Mouse (Mus musculus) lung, embryonic 15.5 days (tissue): ENCODE data around the gene Kif23. TPM values are rescaled to one million over a fixed set of nuclear protein-coding genes. Genes with fewer than 3 reads are reported as not detected.

Source experiments
- ATAC-seq: fragments of 200-750 bp; cut with Nextera tagmentation; 2 replicates; pipeline ENCODE4 v1.8.0; 2017; ENCODE audit warnings: moderate number of reproducible peaks, borderline replicate concordance; ENCODE audit not compliant: low FRiP score, low TSS enrichment; ENCODE audit errors: extremely low read depth
- H3K27ac ChIP-seq: fragments of 300-500 bp; sonication (generic); 2 replicates; pipeline ENCODE4 v1.5.1; 2015; ENCODE audit warnings: moderate library complexity, mild to moderate bottlenecking, inconsistent platforms
- H3K27me3 ChIP-seq: fragments of 300-500 bp; sonication (generic); 2 replicates; pipeline ENCODE4 v1.6.1; 2015; ENCODE audit warnings: inconsistent platforms
- H3K36me3 ChIP-seq: fragments of 300-500 bp; sonication (generic); 2 replicates; pipeline ENCODE4 v1.6.1; 2015; ENCODE audit warnings: inconsistent platforms
- H3K4me1 ChIP-seq: fragments of 300-500 bp; sonication (generic); 2 replicates; pipeline ENCODE4 v1.6.1; 2015; ENCODE audit warnings: inconsistent platforms
- H3K4me2 ChIP-seq: fragments of 300-500 bp; sonication (generic); 2 replicates; pipeline ENCODE4 v1.6.1; 2015; ENCODE audit warnings: inconsistent platforms, mild to moderate bottlenecking, moderate library complexity
- H3K4me3 ChIP-seq: fragments of 300-500 bp; sonication (generic); 2 replicates; pipeline ENCODE4 v1.5.1; 2015; ENCODE audit warnings: mild to moderate bottlenecking, inconsistent platforms
- H3K9ac ChIP-seq: fragments of 300-500 bp; sonication (generic); 2 replicates; pipeline ENCODE4 v1.6.1; 2015; ENCODE audit warnings: inconsistent platforms
- H3K9me3 ChIP-seq: fragments of 300-500 bp; sonication (generic); 2 replicates; pipeline ENCODE4 v1.6.1; 2016; ENCODE audit warnings: inconsistent platforms
- WGBS: fragments of 180-500 bp; shearing (Covaris S2); methylation state at CpG from one replicate; pipeline ENCODE4 v1.1.7; 2015; 5-methylcytosine and 5-hydroxymethylcytosine counted together
- polyA plus RNA-seq: library from polyadenylated mRNA; unstranded; fragments of >200 nt; fragmentation: Nextera tagmentation; extraction: Ambion mirVana; gene quantifications from 2 replicates; pipeline ENCODE4 v1.2.1, GENCODE M21; 2015

Gene Kif23
- polyA plus RNA-seq, 1 experiment from 2014 or later, result 158 TPM

DNA sequence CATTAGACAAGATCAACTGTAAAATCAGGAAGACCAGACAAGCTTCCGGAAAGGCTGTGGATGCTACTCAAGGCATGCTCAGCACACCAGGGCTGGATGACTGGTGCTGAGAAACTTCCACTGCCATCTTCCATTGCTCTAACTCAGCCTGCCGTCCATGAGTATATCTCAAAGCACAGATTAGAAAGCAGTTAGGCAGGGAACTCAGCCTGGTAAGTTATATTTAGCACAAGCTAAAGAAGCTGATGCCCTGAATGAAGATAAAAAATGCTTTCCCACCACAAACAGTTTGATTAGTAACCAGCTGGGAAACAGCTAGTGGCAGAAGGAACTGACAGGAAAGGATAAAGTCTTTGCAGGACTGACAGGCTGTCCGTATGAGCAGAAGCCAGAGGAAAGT, 5.5 kb downstream of the Kif23 start:
- H3K9ac ChIP-seq, result no peak overlapping the region
- ATAC-seq, result no peak
- no peak overlapping the region for H3K4me3 ChIP-seq
- peaks cover 14% of the 10 kb centered on the region; the same call in 1 of the 2 replicates for H3K4me1 ChIP-seq
- WGBS, result 75% methylated on average over 3 of the region's 3 CpGs
- no peaks in the 10 kb centered on the region for H3K9me3 ChIP-seq
- peaks cover 74% of the 10 kb centered on the region for H3K36me3 ChIP-seq
- no peak overlapping the region for H3K27ac ChIP-seq
- no peaks in the 10 kb centered on the region for H3K27me3 ChIP-seq
- no peak overlapping the region for H3K4me2 ChIP-seq

DNA sequence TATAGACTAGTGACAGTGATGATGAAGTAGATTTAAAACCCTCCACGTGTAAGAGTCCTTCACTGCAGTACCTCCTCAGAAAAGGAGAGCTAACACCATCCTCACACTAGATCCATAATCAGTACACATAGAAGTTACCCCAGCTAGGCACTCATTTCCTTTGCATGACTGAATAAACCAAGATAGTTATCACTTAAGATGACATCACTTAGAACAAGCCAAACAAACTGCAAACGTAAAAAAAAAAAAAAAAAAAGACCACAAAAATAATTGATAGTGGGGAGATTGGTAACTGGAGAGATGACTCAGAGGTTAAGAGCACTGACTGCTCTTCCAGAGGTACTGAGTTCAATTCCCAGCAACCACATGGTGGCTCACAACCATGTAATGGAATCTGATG, 13.2 kb downstream of the Kif23 start:
- Histone ChIP-seq H3K27me3 (no peaks in the 10 kb centered on the region), H3K4me3 (no peak overlapping the region), H3K27ac (no peak overlapping the region), H3K9me3 (no peaks in the 10 kb centered on the region), H3K9ac (no peak overlapping the region), H3K36me3 (peaks cover 96% of the 10 kb centered on the region), H3K4me2 (no peak overlapping the region), H3K4me1 (no peaks in the 10 kb centered on the region)
- no peak for ATAC-seq
- 45% methylated on average over 2 of the region's 2 CpGs for WGBS

DNA sequence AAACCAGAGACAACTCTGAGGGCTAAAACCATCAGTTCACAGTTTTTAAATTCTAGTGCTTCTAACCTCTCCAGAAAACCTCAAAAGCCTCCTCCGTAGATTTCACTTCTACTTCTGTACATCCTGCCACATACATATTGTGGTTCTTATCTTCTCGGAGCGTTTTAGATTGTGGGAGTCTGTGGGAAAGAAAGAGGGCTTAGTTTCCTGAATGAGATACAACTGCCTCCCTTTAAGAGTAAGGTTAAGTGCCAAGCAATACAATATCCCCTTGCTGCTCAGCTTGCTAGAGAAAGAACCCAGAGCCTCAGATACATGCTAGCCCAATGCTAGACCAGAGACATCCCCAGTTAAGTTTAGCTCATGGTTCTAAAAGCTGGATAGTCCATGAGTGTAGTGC, 14.6 kb downstream of the Kif23 start:
- Histone ChIP-seq H3K36me3 (peaks cover 97% of the 10 kb centered on the region), H3K9ac (no peak overlapping the region), H3K27me3 (no peaks in the 10 kb centered on the region), H3K4me3 (no peak overlapping the region), H3K4me2 (no peak overlapping the region), H3K27ac (no peak overlapping the region), H3K9me3 (no peaks in the 10 kb centered on the region), H3K4me1 (no peaks in the 10 kb centered on the region)
- no peak for ATAC-seq
- 85% methylated on average over 3 of the region's 3 CpGs for WGBS

DNA sequence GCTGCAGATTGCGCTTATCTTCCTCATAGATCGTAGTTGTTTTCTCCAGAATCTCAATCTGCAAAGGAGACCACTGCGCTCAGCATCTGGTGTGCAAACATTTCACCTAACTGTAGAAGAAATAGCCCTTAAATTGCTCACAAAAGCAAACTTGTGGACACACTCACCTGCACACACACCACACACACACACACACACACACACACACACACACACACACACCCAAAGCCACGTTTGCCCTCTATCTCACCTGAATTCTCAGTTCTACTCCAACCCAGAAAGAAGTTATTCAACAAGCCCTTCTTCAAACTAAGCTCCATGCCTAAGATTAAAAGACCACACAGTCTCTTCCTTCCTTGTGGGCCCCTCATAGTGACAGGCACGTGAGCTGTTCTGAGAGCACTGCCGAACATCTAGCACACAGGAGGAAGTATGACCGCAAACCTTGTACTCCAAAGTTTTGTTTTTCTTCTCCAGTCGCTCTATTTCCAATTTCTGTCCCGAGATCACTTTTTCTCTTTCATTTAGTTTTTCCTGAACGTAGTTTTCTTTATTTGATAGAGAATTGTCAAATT, 21.4 kb downstream of the Kif23 start:
- H3K4me1 ChIP-seq, result no peaks in the 10 kb centered on the region
- no peak overlapping the region for H3K4me3 ChIP-seq
- H3K4me2 ChIP-seq, result no peak overlapping the region
- H3K36me3 ChIP-seq, result peaks cover 92% of the 10 kb centered on the region
- no peak for ATAC-seq
- WGBS, result 85% methylated on average over 10 of the region's 10 CpGs
- no peak overlapping the region for H3K27ac ChIP-seq
- no peaks in the 10 kb centered on the region for H3K27me3 ChIP-seq
- no peaks in the 10 kb centered on the region for H3K9me3 ChIP-seq
- no peak overlapping the region for H3K9ac ChIP-seq

DNA sequence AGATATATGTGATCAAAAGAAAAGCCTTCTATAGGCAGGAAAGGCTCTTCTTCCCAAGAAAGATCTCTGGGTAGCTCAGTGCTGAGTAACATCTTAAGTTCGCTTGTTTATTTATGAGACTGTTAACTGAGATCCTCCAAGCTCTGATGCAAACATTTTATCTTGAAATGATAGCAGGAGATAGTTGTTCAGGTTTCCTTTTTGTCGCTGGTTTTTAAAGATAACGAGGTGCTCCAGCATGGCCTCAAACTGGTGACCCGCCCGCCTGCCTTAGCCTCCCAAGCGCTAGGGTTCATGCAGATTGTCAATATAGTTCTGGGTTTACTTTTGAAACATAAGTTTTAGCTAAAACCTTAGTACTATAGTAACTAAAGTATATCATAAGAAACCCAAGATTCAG, 26.2 kb downstream of the Kif23 start:
- H3K4me3 ChIP-seq, result no peak overlapping the region
- 83% methylated on average over 6 of the region's 6 CpGs for WGBS
- no peaks in the 10 kb centered on the region for H3K27me3 ChIP-seq
- no peak overlapping the region for H3K27ac ChIP-seq
- H3K9me3 ChIP-seq, result no peaks in the 10 kb centered on the region
- no peak for ATAC-seq
- no peak overlapping the region for H3K9ac ChIP-seq
- no peaks in the 10 kb centered on the region for H3K4me1 ChIP-seq
- H3K36me3 ChIP-seq, result peaks cover 81% of the 10 kb centered on the region
- H3K4me2 ChIP-seq, result no peak overlapping the region

DNA sequence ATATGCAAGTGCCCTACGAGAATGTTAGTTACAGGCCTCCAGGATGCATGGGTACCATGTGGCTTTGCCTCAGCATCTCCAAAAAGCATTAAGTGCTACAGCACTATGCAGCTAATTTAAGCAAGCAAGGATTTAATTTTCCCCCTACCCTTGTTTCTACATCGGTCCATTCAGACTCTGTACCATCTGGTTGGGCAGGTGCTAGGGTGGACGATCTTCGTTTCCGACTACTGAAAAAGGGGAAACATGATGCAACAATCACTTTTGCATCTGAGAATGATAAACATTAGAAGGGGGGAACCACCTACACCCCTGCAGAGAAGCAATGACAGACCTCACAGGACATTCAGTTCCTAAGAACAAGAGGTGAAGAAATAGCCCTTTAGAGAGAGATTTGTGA, 27.1 kb downstream of the Kif23 start:
- Histone ChIP-seq H3K27me3 (no peaks in the 10 kb centered on the region), H3K36me3 (peaks cover 72% of the 10 kb centered on the region), H3K4me3 (no peak overlapping the region), H3K4me1 (peaks cover 4% of the 10 kb centered on the region; the same call in 1 of the 2 replicates), H3K4me2 (no peak overlapping the region), H3K9ac (no peak overlapping the region), H3K9me3 (no peaks in the 10 kb centered on the region), H3K27ac (no peak overlapping the region)
- WGBS, result 93% methylated on average over 5 of the region's 5 CpGs
- ATAC-seq, result no peak

DNA sequence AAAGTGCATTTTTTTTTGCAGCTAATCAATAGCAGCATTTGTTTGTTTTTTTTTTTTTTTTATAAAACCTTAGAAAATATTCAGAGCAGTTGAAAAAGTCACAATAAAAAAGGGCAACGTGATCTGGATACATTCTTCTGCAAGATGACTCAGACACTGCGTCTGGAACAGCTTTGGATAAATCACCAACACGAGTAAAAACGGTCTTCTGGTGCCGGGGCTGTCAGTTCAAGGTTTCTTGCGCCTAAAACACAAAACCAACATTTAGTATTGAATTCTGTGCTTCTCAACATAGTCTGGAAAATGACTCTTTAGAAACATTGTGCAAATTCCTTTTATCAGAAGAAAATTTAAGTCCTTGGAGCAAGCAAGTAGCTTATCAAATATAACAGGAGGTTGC, 29.1 kb downstream of the Kif23 start:
- no peak overlapping the region for H3K4me2 ChIP-seq
- no peaks in the 10 kb centered on the region for H3K9me3 ChIP-seq
- no peak for ATAC-seq
- no peak overlapping the region for H3K9ac ChIP-seq
- H3K4me3 ChIP-seq, result no peak overlapping the region
- 85% methylated on average over 6 of the region's 6 CpGs for WGBS
- no peaks in the 10 kb centered on the region for H3K27me3 ChIP-seq
- H3K4me1 ChIP-seq, result peaks cover 14% of the 10 kb centered on the region
- peaks cover 63% of the 10 kb centered on the region for H3K36me3 ChIP-seq
- no peak overlapping the region for H3K27ac ChIP-seq

DNA sequence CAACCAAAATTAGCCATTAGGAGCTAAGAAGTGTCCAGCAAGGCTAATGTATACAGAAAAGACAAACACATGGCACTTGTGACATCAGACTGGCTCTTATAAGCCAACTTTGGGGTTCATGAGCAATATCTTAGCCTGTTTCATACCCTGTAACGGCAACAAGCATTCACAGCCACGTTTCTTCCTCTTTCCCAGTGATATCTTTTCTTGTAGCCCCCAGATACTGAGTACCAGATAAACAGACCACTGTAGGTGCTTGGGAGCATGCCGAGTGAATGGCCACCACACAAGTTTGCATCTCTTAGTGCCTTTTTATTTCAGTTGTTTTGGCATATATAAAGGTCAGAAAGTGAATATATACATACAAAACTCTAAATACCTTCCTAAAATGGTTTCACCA, 29.6 kb downstream of the Kif23 start:
- no peaks in the 10 kb centered on the region for H3K9me3 ChIP-seq
- 85% methylated on average over 3 of the region's 3 CpGs for WGBS
- H3K4me2 ChIP-seq, result no peak overlapping the region
- no peak for ATAC-seq
- no peak overlapping the region for H3K27ac ChIP-seq
- H3K9ac ChIP-seq, result no peak overlapping the region
- H3K27me3 ChIP-seq, result no peaks in the 10 kb centered on the region
- no peak overlapping the region for H3K4me3 ChIP-seq
- peaks cover 18% of the 10 kb centered on the region for H3K4me1 ChIP-seq
- peaks cover 63% of the 10 kb centered on the region for H3K36me3 ChIP-seq

DNA sequence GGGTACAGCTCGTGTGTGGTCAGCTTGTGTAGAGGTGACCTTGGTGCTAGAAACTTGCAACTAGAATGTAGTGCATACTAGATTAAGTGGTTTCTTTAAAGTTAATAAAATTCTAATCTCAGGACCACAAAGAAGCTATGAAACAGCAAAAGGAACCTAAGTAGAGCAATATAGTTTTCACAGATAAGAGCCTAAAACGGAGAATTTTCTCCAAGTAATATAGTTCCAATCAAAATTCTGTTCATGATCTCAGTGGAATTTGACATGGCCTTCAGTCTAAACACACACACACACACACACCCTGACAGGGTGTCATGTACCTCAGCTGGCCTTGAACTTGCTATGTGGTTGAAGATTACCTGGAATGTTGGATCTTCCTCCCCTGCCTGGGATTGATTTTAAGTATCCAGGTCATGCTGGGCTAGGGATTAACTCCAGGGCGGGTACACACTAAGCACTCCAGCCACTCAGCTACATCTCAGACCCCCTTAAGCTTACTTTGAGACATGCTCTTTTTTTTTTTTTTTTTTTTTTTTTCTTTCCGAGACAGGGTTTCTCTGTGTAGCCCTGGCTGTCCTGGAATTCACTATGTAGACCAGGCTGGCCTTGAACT, 31.1 kb downstream of the Kif23 start:
- Histone ChIP-seq H3K4me1 (peaks cover 18% of the 10 kb centered on the region), H3K9ac (peak overlapping the region; percentile 65; the same call in 1 of the 2 replicates), H3K4me3 (peak overlapping the region; percentile 85), H3K4me2 (peak overlapping the region; percentile 82), H3K36me3 (peaks cover 59% of the 10 kb centered on the region), H3K9me3 (no peaks in the 10 kb centered on the region), H3K27ac (peak overlapping the region; percentile 98), H3K27me3 (no peaks in the 10 kb centered on the region)
- ATAC-seq, result no peak
- WGBS, result 31% methylated on average over 4 of the region's 4 CpGs

DNA sequence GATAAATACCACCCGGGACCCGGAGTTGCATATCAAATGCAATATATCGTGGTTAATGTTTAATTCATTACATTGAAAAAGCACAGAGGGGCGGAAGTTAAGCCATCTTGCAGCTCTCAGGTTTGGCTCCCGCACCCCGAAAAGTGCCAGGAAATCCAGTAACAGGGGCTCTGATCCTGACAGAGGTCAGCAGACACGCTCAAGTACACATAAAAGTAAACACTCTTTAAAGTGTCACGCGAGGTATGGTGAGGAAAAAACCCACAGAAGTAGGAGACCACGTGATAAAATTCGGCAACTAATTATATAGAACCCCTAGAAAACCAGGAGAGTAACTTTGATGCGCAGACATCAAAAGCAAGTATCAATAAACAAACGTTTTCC, 31.7 kb downstream of the Kif23 start:
- Histone ChIP-seq H3K4me1 (peaks cover 18% of the 10 kb centered on the region), H3K27ac (peak overlapping the region; percentile 98), H3K9ac (peak overlapping the region; percentile 65), H3K4me2 (peak overlapping the region; percentile 82), H3K9me3 (no peaks in the 10 kb centered on the region), H3K36me3 (peaks cover 53% of the 10 kb centered on the region), H3K27me3 (no peaks in the 10 kb centered on the region), H3K4me3 (peak overlapping the region; percentile 85)
- no peak for ATAC-seq
- 1% methylated on average over 13 of the region's 13 CpGs for WGBS

DNA sequence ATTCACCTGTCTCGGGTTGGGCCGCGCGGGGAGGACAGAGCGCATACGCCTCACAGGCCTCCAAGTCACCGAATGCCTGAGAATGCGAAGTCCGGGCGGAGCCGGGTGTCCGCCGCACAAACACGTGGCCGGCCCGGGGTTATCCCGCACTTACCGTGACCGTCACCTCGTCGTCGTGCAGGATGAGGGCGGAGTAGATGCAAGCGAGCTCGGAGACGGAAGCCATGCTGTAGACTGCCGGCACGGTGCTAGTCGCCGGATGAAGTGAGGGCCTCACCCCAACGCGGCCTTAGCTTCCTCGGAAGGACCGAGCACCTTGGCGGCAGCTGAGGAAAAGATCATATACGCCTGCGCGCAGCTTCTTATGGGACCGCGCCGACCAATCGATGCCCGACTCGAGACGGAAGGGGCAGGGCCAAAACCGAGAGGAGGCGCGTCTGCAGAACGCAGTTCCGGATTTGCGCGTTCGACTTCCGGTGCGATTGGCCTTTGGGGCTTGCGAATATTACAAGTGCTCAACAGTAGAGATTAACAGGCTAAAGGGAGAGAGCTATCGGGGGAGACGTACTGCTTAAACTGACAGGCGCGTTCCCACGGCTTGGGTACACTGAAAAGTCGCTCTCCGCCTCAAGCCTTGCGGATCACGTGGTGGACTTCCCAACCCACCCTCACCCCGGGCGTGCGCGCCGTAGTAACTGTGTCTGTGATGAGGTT, 32.2 kb downstream of the Kif23 start, which contains the start of gene Rplp1:
Rplp1 (minus strand) TSS at position 340 of the 714 bp plus-strand sequence.
- peak; percentile 96 for ATAC-seq
- peak within 1 kb of the TSS; percentile 98 for H3K27ac ChIP-seq
- H3K4me3 ChIP-seq, result peak within 1 kb of the TSS; percentile 85
- under 1% methylated on average over 70 of the region's 70 CpGs for WGBS
- peak within 1 kb of the TSS; percentile 82 for H3K9ac ChIP-seq
- peaks cover 18% of the 10 kb centered on the region for H3K4me1 ChIP-seq
- peaks cover 47% of the 10 kb centered on the region for H3K36me3 ChIP-seq
- no peaks in the 10 kb centered on the region for H3K9me3 ChIP-seq
- no peaks in the 10 kb centered on the region for H3K27me3 ChIP-seq
- H3K4me2 ChIP-seq, result peak within 1 kb of the TSS; percentile 82
